Mouse (Mus musculus): ENCODE measurements around the gene Lama1.

- no peak for TF ChIP-seq CTCF (IDR thresholded peaks at IDR 0.05; ENCODE audit: low read depth, low read length)
- TF ChIP-seq EP300 (IDR thresholded peaks at IDR 0.05; ENCODE audit: insufficient read depth, low read depth, low read length): no peak
- no peak for TF ChIP-seq POLR2A (IDR thresholded peaks at IDR 0.05; ENCODE audit: insufficient read depth, low read length)
Observed at GRCm38 (mm10) chr17:67681084-67681483, 16.0 kb upstream of the Lama1 start.
